Mouse (Mus musculus) intestine, embryonic 16.5 days (tissue): ENCODE measurements at regions not wholly inside any gene's neighbourhood (a gene's known extent, or its start where the extent isn't known, plus 50 kb on each side); places are given as distances from the start of the nearest gene placed in this dataset.

ENCODE experiments used
- ATAC-seq: fragments of 200-750 bp; cut with Nextera tagmentation; 2 replicates; pipeline ENCODE4 v1.8.0; 2017; ENCODE audit warnings: moderate TSS enrichment, moderate library complexity
- H3K27ac ChIP-seq: fragments of 300-500 bp; sonication (generic); 2 replicates; pipeline ENCODE4 v1.5.1; 2014; ENCODE audit warnings: mild to moderate bottlenecking, low read length
- H3K27me3 ChIP-seq: fragments of 300-500 bp; sonication (generic); replicated peaks from 2 replicates; pipeline ENCODE4 v1.6.1; 2014; ENCODE audit warnings: low read length, control low read depth, mixed read lengths; ENCODE audit not compliant: control insufficient read depth, insufficient read depth
- H3K36me3 ChIP-seq: fragments of 300-500 bp; sonication (generic); 2 replicates; pipeline ENCODE4 v1.6.1; 2014; ENCODE audit warnings: low read length, control low read depth; ENCODE audit not compliant: control insufficient read depth, insufficient read depth
- H3K4me1 ChIP-seq: fragments of 300-500 bp; sonication (generic); 2 replicates; pipeline ENCODE4 v1.6.1; 2014; ENCODE audit warnings: low read length, control low read depth, mixed read lengths; ENCODE audit not compliant: control insufficient read depth, insufficient read depth
- H3K4me2 ChIP-seq: fragments of 300-500 bp; sonication (generic); 2 replicates; pipeline ENCODE4 v1.6.1; 2014; ENCODE audit warnings: low read depth, low read length, control low read depth
- H3K4me3 ChIP-seq: fragments of 300-500 bp; sonication (generic); 2 replicates; pipeline ENCODE4 v1.5.1; 2014; ENCODE audit warnings: mild to moderate bottlenecking, low read length
- H3K9ac ChIP-seq: fragments of 300-500 bp; sonication (generic); 2 replicates; pipeline ENCODE4 v1.6.1; 2014; ENCODE audit warnings: low read depth, low read length
- H3K9me3 ChIP-seq: fragments of 300-500 bp; sonication (generic); 2 replicates; pipeline ENCODE4 v1.6.1; 2016; ENCODE audit warnings: low read length, control low read depth; ENCODE audit not compliant: control insufficient read depth
- WGBS: fragments of 180-500 bp; shearing (Covaris S2); extraction: QIAGEN DNeasy Blood & Tissue Kit; methylation state at CpG from one replicate; pipeline ENCODE4 v1.1.7; 2014; 5-methylcytosine and 5-hydroxymethylcytosine counted together

DNA sequence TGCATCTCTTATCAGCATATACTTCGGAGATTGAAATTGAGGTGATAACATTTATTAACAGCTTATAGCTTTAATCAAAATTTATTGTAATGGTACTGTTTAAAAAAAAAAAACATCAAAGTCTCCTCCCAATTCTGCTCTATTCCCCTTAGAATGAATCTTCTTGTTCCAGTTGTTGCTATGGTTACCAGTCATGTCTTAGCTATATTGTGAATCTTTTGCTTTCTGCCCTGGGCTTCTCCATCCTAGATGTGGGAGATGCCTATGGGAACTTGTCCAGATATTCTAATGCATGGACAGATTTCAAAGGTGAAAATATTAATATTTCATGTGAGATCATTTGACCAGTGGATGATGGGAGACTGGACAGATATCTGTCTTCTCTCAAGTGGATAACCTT lies 79.5 kb upstream of the Cxadr start:
- no peak overlapping the region for H3K4me3 ChIP-seq
- no peak overlapping the region for H3K27ac ChIP-seq
- no peak for ATAC-seq
- no peaks in the 10 kb centered on the region for H3K36me3 ChIP-seq
- no peaks in the 10 kb centered on the region for H3K27me3 ChIP-seq
- no peak overlapping the region for H3K9ac ChIP-seq
- no peaks in the 10 kb centered on the region for H3K4me1 ChIP-seq
- 89% methylated on average over 1 of the region's 1 CpGs for WGBS
- no peaks in the 10 kb centered on the region for H3K9me3 ChIP-seq
- H3K4me2 ChIP-seq = no peak overlapping the region

GRCm38 (mm10) chr16:78217633-78218032 lies 83.7 kb upstream of the Cxadr start:
- Histone ChIP-seq H3K4me2 (no peak overlapping the region), H3K36me3 (no peaks in the 10 kb centered on the region), H3K9ac (no peak overlapping the region), H3K27ac (no peak overlapping the region), H3K9me3 (no peaks in the 10 kb centered on the region), H3K4me3 (no peak overlapping the region), H3K4me1 (no peaks in the 10 kb centered on the region; the same call in 1 of the 2 replicates), H3K27me3 (no peaks in the 10 kb centered on the region)
- WGBS = 43% methylated on average over 6 of the region's 6 CpGs
- no peak for ATAC-seq

DNA sequence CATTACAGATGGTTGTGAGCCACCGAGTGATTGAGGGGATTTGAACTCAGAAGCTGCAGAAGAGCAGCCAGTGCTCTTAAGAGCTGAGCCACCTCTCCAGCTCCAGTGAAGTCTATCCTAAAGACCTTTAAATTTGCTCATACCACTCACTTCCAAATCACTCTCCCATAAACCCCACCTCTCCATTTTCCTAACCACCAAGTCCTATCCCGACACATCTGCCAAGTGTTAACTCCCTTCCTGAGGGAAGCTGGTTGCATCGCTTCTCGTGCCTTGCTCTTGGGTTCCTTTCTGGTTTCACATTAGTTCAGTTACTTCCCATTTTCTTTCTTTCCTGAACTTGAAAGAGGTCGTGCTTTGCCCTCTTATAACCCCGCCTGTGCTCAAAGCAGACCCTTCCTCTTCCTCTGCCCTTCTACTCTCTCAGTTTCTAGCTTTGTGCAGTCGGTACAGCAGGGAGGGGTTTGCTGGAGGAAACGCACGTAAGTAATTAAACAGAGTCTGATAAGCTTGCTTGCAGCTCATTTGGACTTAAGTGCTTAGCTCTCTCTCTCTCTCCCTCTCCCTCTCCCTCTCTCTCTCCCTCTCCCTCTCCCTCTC lies 84.4 kb upstream of the Cxadr start:
- Histone ChIP-seq H3K4me2 (0 out of 2 replicates have a peak overlapping the region, but pooled peaks have one; percentile 39), H3K36me3 (no peaks in the 10 kb centered on the region), H3K9ac (no peak overlapping the region), H3K9me3 (no peaks in the 10 kb centered on the region), H3K27ac (no peak overlapping the region), H3K4me3 (no peak overlapping the region), H3K27me3 (no peaks in the 10 kb centered on the region), H3K4me1 (no peaks in the 10 kb centered on the region; the same call in 1 of the 2 replicates)
- ATAC-seq = peak; percentile 90
- 31% methylated on average over 9 of the region's 9 CpGs for WGBS

DNA sequence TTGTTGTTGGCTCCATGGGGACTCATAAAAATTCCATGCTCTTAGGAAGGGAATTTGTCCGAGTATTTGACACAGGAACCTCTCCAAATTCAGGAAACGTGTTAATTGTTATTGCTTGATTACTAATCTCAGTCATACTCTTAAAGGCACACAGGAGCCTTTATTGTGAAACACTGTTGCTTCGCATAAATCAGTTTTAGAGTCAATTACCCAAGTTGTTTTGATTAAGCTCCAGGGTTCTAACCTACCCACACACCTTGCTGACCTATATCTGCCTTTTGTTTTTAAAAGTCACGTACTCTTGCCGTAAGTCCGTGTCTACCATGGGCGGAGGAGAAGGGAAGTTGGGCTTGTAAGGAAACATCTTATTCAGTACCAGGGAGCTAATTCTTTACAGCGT lies 89.6 kb upstream of the Cxadr start:
- Histone ChIP-seq H3K27ac (no peak overlapping the region), H3K9ac (no peak overlapping the region), H3K4me3 (no peak overlapping the region), H3K9me3 (no peaks in the 10 kb centered on the region), H3K4me2 (no peak overlapping the region), H3K27me3 (no peaks in the 10 kb centered on the region), H3K36me3 (no peaks in the 10 kb centered on the region), H3K4me1 (no peaks in the 10 kb centered on the region; the same call in 1 of the 2 replicates)
- WGBS = 74% methylated on average over 8 of the region's 8 CpGs
- ATAC-seq = no peak

DNA sequence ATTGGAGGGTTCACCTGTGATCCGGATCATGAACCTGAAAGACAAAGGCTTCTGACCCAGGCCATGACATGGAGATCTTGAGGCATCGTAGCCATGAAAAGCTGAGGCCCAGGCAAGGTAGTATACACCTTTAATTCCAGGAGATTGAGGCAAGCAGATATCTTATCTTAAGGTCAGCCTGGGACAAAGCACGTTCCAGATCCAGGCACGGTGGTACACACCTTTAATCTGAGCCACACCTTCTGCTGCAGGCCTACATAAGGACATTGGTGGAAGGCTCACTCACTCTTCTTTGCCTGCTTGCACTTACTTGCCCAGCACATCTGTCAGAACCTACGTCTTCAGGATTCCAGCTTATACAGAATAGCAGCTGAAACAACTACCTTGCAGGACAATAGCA lies 93.0 kb upstream of the Cxadr start:
- Histone ChIP-seq H3K4me2 (no peak overlapping the region), H3K27me3 (no peaks in the 10 kb centered on the region), H3K4me1 (no peaks in the 10 kb centered on the region), H3K9me3 (no peaks in the 10 kb centered on the region), H3K36me3 (no peaks in the 10 kb centered on the region), H3K27ac (no peak overlapping the region), H3K9ac (no peak overlapping the region), H3K4me3 (no peak overlapping the region)
- peak; percentile 88 for ATAC-seq
- 73% methylated on average over 5 of the region's 5 CpGs for WGBS

GRCm38 (mm10) chr16:78204332-78204731 lies 97.0 kb upstream of the Cxadr start:
- Histone ChIP-seq H3K9ac (no peak overlapping the region), H3K4me2 (no peak overlapping the region)
- no peak for ATAC-seq

GRCm38 (mm10) chr16:78200044-78200830 lies 101.1 kb upstream of the Cxadr start:
- WGBS = 54% methylated on average over 12 of the region's 12 CpGs
- Histone ChIP-seq H3K27me3 (no peaks in the 10 kb centered on the region), H3K36me3 (no peaks in the 10 kb centered on the region), H3K4me2 (no peak overlapping the region), H3K4me1 (no peaks in the 10 kb centered on the region), H3K9me3 (no peaks in the 10 kb centered on the region), H3K4me3 (no peak overlapping the region), H3K27ac (no peak overlapping the region), H3K9ac (no peak overlapping the region)
- ATAC-seq = peak; percentile 54; the same call in 1 of the 2 replicates

More at GRCm38 (mm10) chr16:78204332-78204731, 97.0 kb upstream of the Cxadr start:
- H3K27ac ChIP-seq = no peak overlapping the region
- H3K36me3 ChIP-seq = no peaks in the 10 kb centered on the region
- WGBS = 83% methylated on average over 9 of the region's 9 CpGs
- H3K4me1 ChIP-seq = no peaks in the 10 kb centered on the region
- no peaks in the 10 kb centered on the region for H3K9me3 ChIP-seq
- H3K4me3 ChIP-seq = no peak overlapping the region
- H3K27me3 ChIP-seq = no peaks in the 10 kb centered on the region

DNA sequence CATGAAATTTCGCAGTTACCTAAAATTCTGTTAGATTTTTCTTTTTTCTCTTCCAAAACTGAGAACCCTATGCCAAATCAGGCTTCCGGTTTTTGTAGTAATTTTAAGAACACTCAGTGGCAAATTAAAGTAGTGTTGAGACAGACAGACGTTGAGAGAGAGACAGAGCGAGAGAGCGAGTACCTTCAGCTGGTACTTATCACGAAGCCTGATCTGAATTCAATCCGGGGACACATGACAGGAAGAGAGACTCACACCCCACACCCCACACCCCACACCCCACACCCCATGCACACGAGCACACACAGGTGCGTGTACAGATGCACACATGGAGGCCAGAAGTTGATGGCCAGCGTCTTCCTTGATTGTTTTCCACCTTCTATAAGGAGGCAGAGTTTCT lies 102.0 kb upstream of the Cxadr start:
- 81% methylated on average over 10 of the region's 10 CpGs for WGBS
- no peak for ATAC-seq
- Histone ChIP-seq H3K27ac (no peak overlapping the region), H3K9ac (no peak overlapping the region), H3K27me3 (no peaks in the 10 kb centered on the region), H3K4me1 (no peaks in the 10 kb centered on the region), H3K4me3 (no peak overlapping the region), H3K4me2 (no peak overlapping the region), H3K9me3 (no peaks in the 10 kb centered on the region), H3K36me3 (no peaks in the 10 kb centered on the region)

GRCm38 (mm10) chr16:78198642-78199121 lies 102.6 kb upstream of the Cxadr start:
- no peaks in the 10 kb centered on the region for H3K36me3 ChIP-seq
- H3K27me3 ChIP-seq = no peaks in the 10 kb centered on the region
- no peaks in the 10 kb centered on the region for H3K9me3 ChIP-seq
- no peak overlapping the region for H3K4me3 ChIP-seq
- no peaks in the 10 kb centered on the region for H3K4me1 ChIP-seq
- 9% methylated on average over 16 of the region's 16 CpGs for WGBS
- no peak overlapping the region for H3K27ac ChIP-seq
- H3K4me2 ChIP-seq = no peak overlapping the region
- ATAC-seq = peak; percentile 21; the same call in 1 of the 2 replicates
- no peak overlapping the region for H3K9ac ChIP-seq
